Mouse (Mus musculus): ENCODE measurements around the gene Btn2a2. TPM values are rescaled to one million over a fixed set of nuclear protein-coding genes. Genes with fewer than 3 reads are reported as not detected.

Btn2a2 gene
- polyA plus RNA-seq, 1 experiment from 2014 or later: 0.23 TPM

GRCm38 (mm10) chr13:23465600-23466109 lies 23.0 kb downstream of the Btn2a2 start, which contains the start of gene Btn1a1:
Gene Btn1a1 (minus strand): TSS chr13:23465901.
- DNase-seq (ENCODE audit: low read depth, low spot score): no peak
- ChIA-PET CTCF (no interaction called here), POLR2A (no interaction called here)
- TF ChIP-seq CTCF (IDR thresholded peaks at IDR 0.05): no peak
- in situ Hi-C loops (cut with MboI; ENCODE audit: low pct_unique_long_range_greater_than_20kb): no loop called here
- no peaks in the 10 kb centered on the region for H3K27me3 ChIP-seq
- ATAC-seq: peak; percentile 42

GRCm38 (mm10) chr13:23464841-23465366 lies 23.8 kb downstream of the Btn2a2 start:
- CTCF ChIA-PET: interaction anchor here (1.0 kb wide), 1 partner anchor 12 kb away, joined by 3 read pairs; no protein-coding TSS in a partner anchor
- DNase-seq (ENCODE audit: low read depth, low spot score) (no peak), ATAC-seq (no peak)
- POLR2A ChIA-PET: no interaction called here
- H3K27me3 ChIP-seq: no peaks in the 10 kb centered on the region
- no peak for TF ChIP-seq CTCF (IDR thresholded peaks at IDR 0.05)
- in situ Hi-C loops (cut with MboI; ENCODE audit: low pct_unique_long_range_greater_than_20kb): no loop called here

GRCm38 (mm10) chr13:23464224-23464637 lies 24.4 kb downstream of the Btn2a2 start:
- CTCF ChIA-PET: interaction anchor here (1.0 kb wide), 1 partner anchor 12 kb away, joined by 3 read pairs; no protein-coding TSS in a partner anchor
- ATAC-seq (no peak), DNase-seq (ENCODE audit: low read depth, low spot score) (no peak)

GRCm38 (mm10) chr13:23463381-23464223 lies 25.1 kb downstream of the Btn2a2 start:
- no peaks in the 10 kb centered on the region for H3K27me3 ChIP-seq
- TF ChIP-seq CTCF (IDR thresholded peaks at IDR 0.05): no peak
- in situ Hi-C loops (cut with MboI; ENCODE audit: low pct_unique_long_range_greater_than_20kb): no loop called here
- no peak for DNase-seq (ENCODE audit: low read depth, low spot score)
- no peak for ATAC-seq
- ChIA-PET CTCF (interaction anchor here (0.9 to 1.4 kb wide), 3 partner anchors 11 to 25 kb away, joined by 3 to 4 read pairs (median 3); no protein-coding TSS in a partner anchor), POLR2A (interaction anchor here (1.4 kb wide), 1 partner anchor 20 kb away, joined by 3 read pairs; no protein-coding TSS in a partner anchor)

More at GRCm38 (mm10) chr13:23464224-23464637, 24.4 kb downstream of the Btn2a2 start:
- in situ Hi-C loops (cut with MboI; ENCODE audit: low pct_unique_long_range_greater_than_20kb): no loop called here
- TF ChIP-seq CTCF (IDR thresholded peaks at IDR 0.05): no peak
- POLR2A ChIA-PET: no interaction called here
- no peaks in the 10 kb centered on the region for H3K27me3 ChIP-seq

- in situ Hi-C loops (cut with MboI; ENCODE audit: low pct_unique_long_range_greater_than_20kb): no loop called here
- no peak for TF ChIP-seq CTCF (IDR thresholded peaks at IDR 0.05)
- ChIA-PET POLR2A (interaction anchor here (1.4 kb wide), 1 partner anchor 19 kb away, joined by 3 read pairs; no protein-coding TSS in a partner anchor), CTCF (interaction anchor here (1.4 kb wide), 1 partner anchor 10 kb away, joined by 4 read pairs; no protein-coding TSS in a partner anchor)
- H3K27me3 ChIP-seq: no peaks in the 10 kb centered on the region
- DNase-seq (ENCODE audit: low read depth, low spot score): no peak
- no peak for ATAC-seq
Observed at GRCm38 (mm10) chr13:23462669-23463068, 26.0 kb downstream of the Btn2a2 start.

- CTCF ChIA-PET: no interaction called here
- POLR2A ChIA-PET: interaction anchor here (1.4 kb wide), 1 partner anchor 18 kb away, joined by 3 read pairs; no protein-coding TSS in a partner anchor
- no peak for TF ChIP-seq CTCF (IDR thresholded peaks at IDR 0.05)
- DNase-seq (ENCODE audit: low read depth, low spot score) (no peak), ATAC-seq (no peak)
- H3K27me3 ChIP-seq: no peaks in the 10 kb centered on the region
- in situ Hi-C loops (cut with MboI; ENCODE audit: low pct_unique_long_range_greater_than_20kb): no loop called here
Observed at GRCm38 (mm10) chr13:23462063-23462462, 26.6 kb downstream of the Btn2a2 start.

- no peak for ATAC-seq
- ChIA-PET CTCF (interaction anchor here (2.2 kb wide), 1 partner anchor 10 kb away, joined by 6 read pairs; no protein-coding TSS in a partner anchor), POLR2A (no interaction called here)
- no peak for TF ChIP-seq CTCF (IDR thresholded peaks at IDR 0.05)
- no peak for DNase-seq (ENCODE audit: low read depth, low spot score)
- no peaks in the 10 kb centered on the region for H3K27me3 ChIP-seq
- in situ Hi-C loops (cut with MboI; ENCODE audit: low pct_unique_long_range_greater_than_20kb): no loop called here
Observed at GRCm38 (mm10) chr13:23459264-23459846, 29.3 kb downstream of the Btn2a2 start.

- ChIA-PET POLR2A (interaction anchor here (1.1 kb wide), 1 partner anchor 8 kb away, joined by 3 read pairs; no protein-coding TSS in a partner anchor), CTCF (interaction anchor here (1.2 to 2.2 kb wide), 3 partner anchors 15 to 71 kb away, joined by 3 to 8 read pairs (median 7); no protein-coding TSS in a partner anchor)
- no peaks in the 10 kb centered on the region for H3K27me3 ChIP-seq
- no peak for ATAC-seq
- TF ChIP-seq CTCF (IDR thresholded peaks at IDR 0.05): no peak
- DNase-seq (ENCODE audit: low read depth, low spot score): no peak
- in situ Hi-C loops (cut with MboI; ENCODE audit: low pct_unique_long_range_greater_than_20kb): no loop called here
Observed at GRCm38 (mm10) chr13:23453926-23454325, 34.7 kb downstream of the Btn2a2 start.

- no peaks in the 10 kb centered on the region for H3K27me3 ChIP-seq
- ChIA-PET POLR2A (no interaction called here), CTCF (interaction anchor here (1.2 to 2.2 kb wide), 5 partner anchors 10 to 75 kb away, joined by 3 to 8 read pairs (median 4); no protein-coding TSS in a partner anchor)
- in situ Hi-C loops (cut with MboI; ENCODE audit: low pct_unique_long_range_greater_than_20kb): no loop called here
- DNase-seq (ENCODE audit: low read depth, low spot score) (no peak), ATAC-seq (peak; percentile 78)
- TF ChIP-seq CTCF (IDR thresholded peaks at IDR 0.05): no peak
Observed at GRCm38 (mm10) chr13:23453362-23453862, 35.2 kb downstream of the Btn2a2 start.

GRCm38 (mm10) chr13:23450398-23450797 lies 38.3 kb downstream of the Btn2a2 start:
- ATAC-seq: no peak
- no peak for TF ChIP-seq CTCF (IDR thresholded peaks at IDR 0.05)
- H3K27me3 ChIP-seq: no peaks in the 10 kb centered on the region
- in situ Hi-C loops (cut with MboI; ENCODE audit: low pct_unique_long_range_greater_than_20kb): no loop called here
- CTCF ChIA-PET: interaction anchor here (0.9 to 4.1 kb wide), 6 partner anchors 10 to 79 kb away, joined by 3 to 20 read pairs (median 3); partner anchors contain the start of gene Abt1
- DNase-seq (ENCODE audit: low read depth, low spot score): no peak
- POLR2A ChIA-PET: no interaction called here
